Mouse (Mus musculus): ENCODE measurements around the gene Fam131a. TPM values are rescaled to one million over a fixed set of nuclear protein-coding genes. Genes with fewer than 3 reads are reported as not detected.
A peak's percentile ranks its signal among the peaks of the same experiment; 100 is the strongest.

Gene Fam131a
- total and polyA plus RNA-seq, 3 experiments: not detected

DNA sequence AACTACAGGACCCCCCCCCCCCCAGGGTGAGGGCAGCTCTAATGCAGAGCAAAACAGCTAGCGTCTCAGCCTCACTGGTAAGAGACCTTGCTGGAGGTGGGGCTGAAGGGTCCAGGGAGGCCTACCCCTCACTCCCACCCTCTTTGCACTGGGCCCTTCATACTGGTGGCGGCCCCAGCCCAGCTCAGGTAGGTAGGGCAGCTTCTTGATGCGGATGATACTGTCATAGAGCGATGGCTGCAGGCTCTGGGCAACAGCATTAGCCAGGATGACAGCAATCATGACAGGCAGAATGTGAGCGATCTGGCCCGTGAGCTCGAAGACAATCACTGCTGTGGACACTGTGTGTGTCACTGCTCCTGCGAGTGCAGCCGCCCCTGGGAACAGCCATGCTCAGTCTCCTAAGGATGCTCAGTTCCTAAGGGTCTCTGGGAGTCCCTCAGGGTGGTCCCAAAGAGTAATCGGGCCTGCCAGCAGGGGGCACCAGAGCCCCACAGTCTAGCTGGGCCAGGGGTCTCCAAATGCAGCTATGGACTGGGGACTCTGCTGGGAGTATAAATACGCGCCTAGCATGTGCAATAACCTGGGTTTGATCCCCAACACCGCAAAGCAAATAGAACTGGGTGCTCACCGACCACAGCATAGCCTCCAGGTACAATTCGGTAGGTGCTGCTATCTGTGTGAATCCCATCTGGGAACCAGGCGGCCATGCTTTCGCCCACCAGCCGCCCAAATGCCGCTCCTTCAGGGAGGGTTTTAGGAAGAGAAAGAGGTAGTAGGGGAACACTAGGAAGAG is 16.1 kb downstream of the Fam131a start:
- Histone ChIP-seq H3K79me2 (ENCODE audit: control insufficient read depth, insufficient read depth, low read length, poor library complexity) (no peaks in the 10 kb centered on the region), H3K27me3 (ENCODE audit: control insufficient read depth in 1 of 2, insufficient read depth in 2 of 2, low read length in 2 of 2) (no peaks in the 10 kb centered on the region), H3K36me3 (ENCODE audit: control insufficient read depth in 1 of 2, insufficient read depth in 2 of 2, low read length in 2 of 2) (peaks cover 0 to 23% of the 10 kb centered on the region in 2 experiments; a peak in 2 of 4 replicates), H3K9me3 (replicated peaks; ENCODE audit: insufficient read depth, low read length) (no peaks in the 10 kb centered on the region), H3K4me3 (ENCODE audit: control insufficient read depth in 1 of 2, insufficient read depth in 1 of 2, low read depth in 2 of 2, low read length in 2 of 2) (no peak overlapping the region), H3K27ac (ENCODE audit: control insufficient read depth, low read depth, low read length) (no peak overlapping the region), H3K4me1 (ENCODE audit: control insufficient read depth in 1 of 2, insufficient read depth in 2 of 2, low read length in 2 of 2) (peaks cover 12 to 28% of the 10 kb centered on the region in 2 experiments), H3K9ac (ENCODE audit: control insufficient read depth, low read depth, low read length, poor library complexity, severe bottlenecking) (no peak overlapping the region)
- DNase-seq (ENCODE audit: low read depth, low spot score): no peak
- TF ChIP-seq ELF1 (IDR thresholded peaks at IDR 0.05; ENCODE audit: low read depth, low read length) (no peak), TAL1 (IDR thresholded peaks at IDR 0.05; ENCODE audit: low read length) (no peak), MYB (IDR thresholded peaks at IDR 0.05; ENCODE audit: low read depth, low read length) (no peak), RCOR1 (IDR thresholded peaks at IDR 0.05; ENCODE audit: low read depth, low read length) (no peak), CTCF (IDR thresholded peaks at IDR 0.05 in 2 of 3, conservative IDR thresholded peaks at IDR 0.05 in 1 of 3; ENCODE audit: control insufficient read depth in 1 of 3, insufficient read depth in 1 of 3, low read depth in 2 of 3, low read length in 3 of 3, poor library complexity in 1 of 3, severe bottlenecking in 1 of 3) (peak; percentile 59 to 88 (median 87)), RAD21 (IDR thresholded peaks at IDR 0.05; ENCODE audit: low read depth, low read length) (peak; percentile 58), ZC3H11A (IDR thresholded peaks at IDR 0.05; ENCODE audit: low read depth, low read length) (no peak), TBP (IDR thresholded peaks at IDR 0.05; ENCODE audit: low read depth, low read length) (no peak), MAZ (IDR thresholded peaks at IDR 0.05; ENCODE audit: low read depth, low read length) (no peak), ZMIZ1 (IDR thresholded peaks at IDR 0.05; ENCODE audit: low read depth, low read length) (no peak), ZKSCAN1 (IDR thresholded peaks at IDR 0.05; ENCODE audit: low read depth, low read length) (no peak), MEF2A (IDR thresholded peaks at IDR 0.05; ENCODE audit: extremely low read depth, insufficient replicate concordance, low read depth, low read length, poor library complexity, severe bottlenecking) (no peak)

DNA sequence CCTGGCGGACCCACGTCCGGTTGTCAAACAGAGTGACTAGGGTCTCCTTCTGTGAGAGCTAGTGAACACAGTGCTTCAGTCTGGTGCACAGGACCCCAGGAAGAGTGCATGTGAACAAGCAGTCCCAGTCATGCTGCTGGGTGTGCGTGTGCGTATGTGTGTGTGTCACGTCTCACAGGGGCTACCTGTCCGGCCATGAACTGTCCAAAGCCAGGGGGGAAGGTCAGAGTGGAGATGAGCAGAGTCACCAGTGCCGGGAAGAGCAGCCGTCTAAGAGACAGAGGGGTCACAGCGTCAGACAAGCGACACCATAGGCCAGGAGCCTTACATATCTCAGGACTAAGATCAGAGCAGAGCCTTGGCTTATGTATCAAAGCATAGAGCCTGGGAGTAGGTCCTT is 17.3 kb downstream of the Fam131a start:
- Histone ChIP-seq H3K4me1 (ENCODE audit: control insufficient read depth in 1 of 2, insufficient read depth in 2 of 2, low read length in 2 of 2) (peaks cover 11 to 34% of the 10 kb centered on the region in 2 experiments), H3K9ac (ENCODE audit: control insufficient read depth, low read depth, low read length, poor library complexity, severe bottlenecking) (no peak overlapping the region), H3K9me3 (replicated peaks; ENCODE audit: insufficient read depth, low read length) (no peaks in the 10 kb centered on the region), H3K27me3 (ENCODE audit: control insufficient read depth in 1 of 2, insufficient read depth in 2 of 2, low read length in 2 of 2) (no peaks in the 10 kb centered on the region), H3K4me3 (ENCODE audit: control insufficient read depth in 1 of 2, insufficient read depth in 1 of 2, low read depth in 2 of 2, low read length in 2 of 2) (no peak overlapping the region), H3K36me3 (ENCODE audit: control insufficient read depth in 1 of 2, insufficient read depth in 2 of 2, low read length in 2 of 2) (peaks cover 0 to 22% of the 10 kb centered on the region in 2 experiments; a peak in 2 of 4 replicates), H3K79me2 (ENCODE audit: control insufficient read depth, insufficient read depth, low read length, poor library complexity) (no peaks in the 10 kb centered on the region), H3K27ac (ENCODE audit: control insufficient read depth, low read depth, low read length) (no peak overlapping the region)
- no peak for TF ChIP-seq RCOR1 (IDR thresholded peaks at IDR 0.05; ENCODE audit: low read depth, low read length)
- TF ChIP-seq HCFC1 (IDR thresholded peaks at IDR 0.05; ENCODE audit: low read depth, low read length): no peak
- no peak for TF ChIP-seq MAFK (IDR thresholded peaks at IDR 0.05; ENCODE audit: borderline replicate concordance, low read depth, low read length)
- no peak for TF ChIP-seq RAD21 (IDR thresholded peaks at IDR 0.05; ENCODE audit: low read depth, low read length)
- no peak for TF ChIP-seq USF1 (IDR thresholded peaks at IDR 0.05; ENCODE audit: low read depth, low read length)
- TF ChIP-seq SMC3 (IDR thresholded peaks at IDR 0.05; ENCODE audit: low read depth, low read length): no peak
- no peak for TF ChIP-seq UBTF (IDR thresholded peaks at IDR 0.05; ENCODE audit: borderline replicate concordance, insufficient read depth, low read depth, low read length)
- TF ChIP-seq BHLHE40 (IDR thresholded peaks at IDR 0.05; ENCODE audit: borderline replicate concordance, low read depth, low read length): no peak
- no peak for TF ChIP-seq GABPA (IDR thresholded peaks at IDR 0.05; ENCODE audit: low read depth, low read length)
- no peak for TF ChIP-seq ELF1 (IDR thresholded peaks at IDR 0.05; ENCODE audit: low read depth, low read length)
- TF ChIP-seq MEF2A (IDR thresholded peaks at IDR 0.05; ENCODE audit: extremely low read depth, insufficient replicate concordance, low read depth, low read length, poor library complexity, severe bottlenecking): no peak
- TF ChIP-seq ETS1 (IDR thresholded peaks at IDR 0.05; ENCODE audit: low read depth, low read length): no peak
- no peak for TF ChIP-seq CHD2 (IDR thresholded peaks at IDR 0.05; ENCODE audit: low read length)
- TF ChIP-seq MYC (IDR thresholded peaks at IDR 0.05; ENCODE audit: low read depth, low read length): no peak
- DNase-seq (ENCODE audit: low read depth, low spot score): no peak

Measured in MEL (cell line).